Mouse (Mus musculus) ovary, postnatal 36 days (tissue): ENCODE measurements around the gene Dcbld1.

ENCODE experiments used
- DNase-seq: peaks from one replicate; pipeline ENCODE4 v3.0.0; 2022; ENCODE audit warnings: low spot score, mixed read lengths

The Dcbld1 gene

GRCm38 (mm10) chr10:52233301-52233968, at the start of gene Dcbld1:
Gene Dcbld1 (plus strand): TSS chr10:52233619.
- peak; percentile 66 for DNase-seq

GRCm38 (mm10) chr10:52185900-52186299, 47.5 kb upstream of the Dcbld1 start:
- no peak for DNase-seq

- no peak for DNase-seq
Measured at GRCm38 (mm10) chr10:52194957-52195852, 38.2 kb upstream of the Dcbld1 start, which contains the start of gene Ros1. Gene Ros1 (minus strand): TSS chr10:52195244.

- DNase-seq = no peak
Measured at GRCm38 (mm10) chr10:52204006-52204405, 29.4 kb upstream of the Dcbld1 start.

- DNase-seq = no peak
Measured at GRCm38 (mm10) chr10:52215267-52215818, 18.1 kb upstream of the Dcbld1 start.

- peak; percentile 49 for DNase-seq
Measured at GRCm38 (mm10) chr10:52216797-52217563, 16.4 kb upstream of the Dcbld1 start.

GRCm38 (mm10) chr10:52217564-52217934, 15.9 kb upstream of the Dcbld1 start:
- DNase-seq = no peak

- no peak for DNase-seq
Measured at GRCm38 (mm10) chr10:52219600-52219999, 13.8 kb upstream of the Dcbld1 start.

GRCm38 (mm10) chr10:52232196-52233176, 933 bp upstream of the Dcbld1 start:
- DNase-seq = peak; percentile 23

- DNase-seq = no peak
Measured at GRCm38 (mm10) chr10:52233969-52234653, 692 bp downstream of the Dcbld1 start.

- DNase-seq = no peak
Measured at GRCm38 (mm10) chr10:52234654-52234981, 1.2 kb downstream of the Dcbld1 start.

GRCm38 (mm10) chr10:52235461-52235860, 2.0 kb downstream of the Dcbld1 start:
- DNase-seq = no peak

GRCm38 (mm10) chr10:52242015-52242414, 8.6 kb downstream of the Dcbld1 start:
- DNase-seq = no peak

GRCm38 (mm10) chr10:52242680-52243323, 9.4 kb downstream of the Dcbld1 start:
- no peak for DNase-seq

GRCm38 (mm10) chr10:52246207-52246606, 12.8 kb downstream of the Dcbld1 start:
- DNase-seq = no peak

GRCm38 (mm10) chr10:52252240-52252639, 18.8 kb downstream of the Dcbld1 start:
- DNase-seq = no peak

- DNase-seq = no peak
Measured at GRCm38 (mm10) chr10:52253426-52253825, 20.0 kb downstream of the Dcbld1 start.

GRCm38 (mm10) chr10:52257768-52258167, 24.3 kb downstream of the Dcbld1 start:
- DNase-seq = no peak

GRCm38 (mm10) chr10:52258180-52258948, 24.9 kb downstream of the Dcbld1 start:
- no peak for DNase-seq
